Mouse (Mus musculus): ENCODE measurements around the gene Prkcz.

GRCm38 (mm10) chr4:155295026-155295590, 66.1 kb downstream of the Prkcz start:
- no peak for TF ChIP-seq POLR2A (IDR thresholded peaks at IDR 0.05; ENCODE audit: insufficient read depth, low read length)
- TF ChIP-seq CTCF (IDR thresholded peaks at IDR 0.05; ENCODE audit: low read depth, low read length), result peak; percentile 29
